Mouse (Mus musculus) lung, postnatal 0 days (tissue): ENCODE measurements around the gene Cyb5rl.

ENCODE experiments used
- CTCF ChIP-seq: IDR thresholded peaks from 2 replicates; pipeline ENCODE4 v1.5.1; 2016; ENCODE audit warnings: antibody characterized with exemption, mild to moderate bottlenecking
- EP300 ChIP-seq: IDR thresholded peaks from 2 replicates; pipeline ENCODE4 v1.6.1; 2016; ENCODE audit warnings: antibody characterized with exemption, mild to moderate bottlenecking, control low read depth

DNA sequence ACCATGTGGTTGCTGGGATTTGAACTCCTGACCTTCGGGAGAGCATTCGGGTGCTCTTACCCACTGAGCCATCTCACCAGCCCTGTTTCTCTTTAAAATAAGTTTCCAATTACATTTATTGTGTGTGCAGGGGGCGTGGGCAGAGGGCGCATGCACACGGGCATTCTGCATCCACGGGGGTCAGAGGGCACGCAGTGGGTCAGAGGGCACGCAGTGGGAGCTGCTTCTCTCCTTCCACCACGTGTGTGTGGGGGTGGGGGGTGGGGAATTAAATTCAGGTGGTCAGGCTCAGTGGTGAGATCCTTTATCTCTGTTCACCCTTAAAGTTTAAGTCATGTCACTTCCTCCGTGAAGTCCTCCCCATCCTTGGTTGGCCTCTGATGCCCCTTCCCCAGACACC lies 31.6 kb downstream of the Cyb5rl start:
- TF ChIP-seq CTCF (no peak), EP300 (no peak)
